Mouse (Mus musculus): ENCODE data around the gene Sorcs3.

Sorcs3 gene

GRCm38 (mm10) chr19:48706267-48706923, 500.6 kb downstream of the Sorcs3 start:
- no peak for DNase-seq (ENCODE audit: low spot score in 2 of 2)

- no peak for DNase-seq (ENCODE audit: low spot score in 2 of 2)
These were observed 501.1 kb downstream of the Sorcs3 start for GRCm38 (mm10) chr19:48706924-48707320.

- no peak for DNase-seq (ENCODE audit: low spot score in 2 of 2)
These were observed 520.1 kb downstream of the Sorcs3 start for GRCm38 (mm10) chr19:48725851-48726419.

GRCm38 (mm10) chr19:48727048-48727447, 521.2 kb downstream of the Sorcs3 start:
- no peak for DNase-seq (ENCODE audit: low spot score in 2 of 2)

- DNase-seq (ENCODE audit: low spot score in 2 of 2) = no peak
These were observed 521.8 kb downstream of the Sorcs3 start for GRCm38 (mm10) chr19:48727601-48728000.

GRCm38 (mm10) chr19:48731731-48732130, 525.9 kb downstream of the Sorcs3 start:
- no peak for DNase-seq (ENCODE audit: low spot score in 2 of 2)

- DNase-seq (ENCODE audit: low spot score in 2 of 2) = no peak
These were observed 528.5 kb downstream of the Sorcs3 start for GRCm38 (mm10) chr19:48734370-48734769.

- no peak for DNase-seq (ENCODE audit: low spot score in 2 of 2)
These were observed 531.7 kb downstream of the Sorcs3 start for GRCm38 (mm10) chr19:48737554-48737953.

GRCm38 (mm10) chr19:48755156-48755555, 549.3 kb downstream of the Sorcs3 start:
- DNase-seq (ENCODE audit: low spot score in 2 of 2) = no peak

GRCm38 (mm10) chr19:48756831-48757230, 551.0 kb downstream of the Sorcs3 start:
- no peak for DNase-seq (ENCODE audit: low spot score in 2 of 2)

GRCm38 (mm10) chr19:48766524-48766923, 560.7 kb downstream of the Sorcs3 start:
- no peak for DNase-seq (ENCODE audit: low spot score in 2 of 2)

- DNase-seq (ENCODE audit: low spot score in 2 of 2) = no peak
These were observed 565.7 kb downstream of the Sorcs3 start for GRCm38 (mm10) chr19:48771565-48771964.

- no peak for DNase-seq (ENCODE audit: low spot score in 2 of 2)
These were observed 573.4 kb downstream of the Sorcs3 start for GRCm38 (mm10) chr19:48779095-48779765.

- DNase-seq (ENCODE audit: low spot score in 2 of 2) = no peak
These were observed 575.0 kb downstream of the Sorcs3 start for GRCm38 (mm10) chr19:48780813-48781212.

GRCm38 (mm10) chr19:48782024-48782721, 576.3 kb downstream of the Sorcs3 start:
- DNase-seq (ENCODE audit: low spot score in 2 of 2) = no peak

GRCm38 (mm10) chr19:48787269-48787668, 581.4 kb downstream of the Sorcs3 start:
- no peak for DNase-seq (ENCODE audit: low spot score in 2 of 2)

GRCm38 (mm10) chr19:48804546-48804945, 598.7 kb downstream of the Sorcs3 start:
- no peak for DNase-seq (ENCODE audit: low spot score in 2 of 2)

GRCm38 (mm10) chr19:48811541-48811940, 605.7 kb downstream of the Sorcs3 start:
- no peak for DNase-seq (ENCODE audit: low spot score in 2 of 2)

GRCm38 (mm10) chr19:48813823-48814222, 608.0 kb downstream of the Sorcs3 start:
- no peak for DNase-seq (ENCODE audit: low spot score in 2 of 2)

GRCm38 (mm10) chr19:48815064-48815463, 609.2 kb downstream of the Sorcs3 start:
- no peak for DNase-seq (ENCODE audit: low spot score in 2 of 2)

GRCm38 (mm10) chr19:48820493-48821282, 614.9 kb downstream of the Sorcs3 start:
- no peak for DNase-seq (ENCODE audit: low spot score in 2 of 2)

GRCm38 (mm10) chr19:48821283-48821715, 615.5 kb downstream of the Sorcs3 start:
- DNase-seq (ENCODE audit: low spot score in 2 of 2) = no peak
